Mouse (Mus musculus) embryonic fibroblast, embryonic 13.5 days (primary cell): ENCODE measurements around the gene Chchd3.

Experiments
- CTCF ChIP-seq: IDR thresholded peaks from 2 replicates; pipeline ENCODE4 v1.5.1; 2011; ENCODE audit warnings: mild to moderate bottlenecking, control low read depth, low read length, moderate library complexity, borderline replicate concordance; ENCODE audit not compliant: insufficient read depth
- POLR2A ChIP-seq: IDR thresholded peaks from 2 replicates; pipeline ENCODE4 v1.6.1; 2011; ENCODE audit warnings: low read depth, mild to moderate bottlenecking, control low read depth, low read length, moderate library complexity

GRCm38 (mm10) chr6:32878586-32878985 is 181.5 kb downstream of the Chchd3 start:
- TF ChIP-seq POLR2A: no peak
- no peak for TF ChIP-seq CTCF
